Mouse (Mus musculus): Measurements from ENCODE around the gene BC037034. TPM values are rescaled to one million over a fixed set of nuclear protein-coding genes. Genes with fewer than 3 reads are reported as not detected.

The BC037034 gene
- polyA plus RNA-seq, 1 experiment from 2014 or later: 14.0 TPM

DNA sequence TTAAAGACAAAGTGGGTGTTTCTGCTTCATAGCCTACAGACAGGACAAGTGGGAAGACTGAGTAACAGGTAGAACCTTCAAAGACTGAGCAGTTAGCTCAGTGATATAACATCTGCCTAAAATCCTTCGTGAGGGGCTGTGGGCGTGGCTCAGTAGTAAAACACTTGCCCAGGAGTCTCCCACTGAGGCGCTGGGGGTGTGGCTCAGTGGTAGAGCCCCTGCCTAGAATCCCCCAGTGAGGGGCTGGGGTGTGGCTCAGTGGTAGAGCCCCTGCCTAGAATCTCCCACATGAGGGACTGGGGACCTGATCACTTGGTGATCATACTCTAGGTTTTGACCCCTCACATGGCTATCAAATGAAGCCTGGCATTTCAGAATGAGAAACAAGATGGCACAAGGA lies 5.8 kb downstream of the BC037034 start:
- 74% methylated on average over 3 of the region's 3 CpGs for WGBS
- no peaks in the 10 kb centered on the region for H3K9me3 ChIP-seq (ENCODE audit: control insufficient read depth, low read length)
- H3K27me3 ChIP-seq (replicated peaks; ENCODE audit: control insufficient read depth, insufficient read depth, low read length): no peaks in the 10 kb centered on the region
- no peak overlapping the region for H3K9ac ChIP-seq (replicated peaks; ENCODE audit: low read depth, low read length)
- no peak for ATAC-seq
- H3K36me3 ChIP-seq (ENCODE audit: control insufficient read depth, insufficient read depth): peaks cover 17% of the 10 kb centered on the region
- H3K4me3 ChIP-seq (replicated peaks; ENCODE audit: low read length): no peak overlapping the region
- no peak overlapping the region for H3K4me2 ChIP-seq (ENCODE audit: low read length)
- peaks cover 19% of the 10 kb centered on the region for H3K4me1 ChIP-seq (replicated peaks; ENCODE audit: control insufficient read depth, insufficient read depth, low read length)
- no peak overlapping the region for H3K27ac ChIP-seq (ENCODE audit: low read length)

GRCm38 (mm10) chr5:138257585-138257978 lies 6.3 kb downstream of the BC037034 start:
- H3K4me3 ChIP-seq (replicated peaks; ENCODE audit: low read length): no peak overlapping the region
- 93% methylated on average over 4 of the region's 4 CpGs for WGBS

GRCm38 (mm10) chr5:138256966-138257584 lies 6.8 kb downstream of the BC037034 start:
- Histone ChIP-seq H3K4me1 (replicated peaks; ENCODE audit: control insufficient read depth, insufficient read depth, low read length) (peaks cover 10% of the 10 kb centered on the region), H3K36me3 (ENCODE audit: control insufficient read depth, insufficient read depth) (peaks cover 17% of the 10 kb centered on the region), H3K4me2 (ENCODE audit: low read length) (no peak overlapping the region), H3K27ac (ENCODE audit: low read length) (no peak overlapping the region), H3K9me3 (ENCODE audit: control insufficient read depth, low read length) (no peaks in the 10 kb centered on the region), H3K9ac (replicated peaks; ENCODE audit: low read depth, low read length) (no peak overlapping the region), H3K27me3 (replicated peaks; ENCODE audit: control insufficient read depth, insufficient read depth, low read length) (no peaks in the 10 kb centered on the region), H3K4me3 (replicated peaks; ENCODE audit: low read length) (no peak overlapping the region)
- no peak for ATAC-seq
- WGBS: 91% methylated on average over 10 of the region's 10 CpGs

More at GRCm38 (mm10) chr5:138257585-138257978, 6.3 kb downstream of the BC037034 start:
- Histone ChIP-seq H3K4me1 (replicated peaks; ENCODE audit: control insufficient read depth, insufficient read depth, low read length) (peaks cover 14% of the 10 kb centered on the region), H3K4me2 (ENCODE audit: low read length) (no peak overlapping the region), H3K9ac (replicated peaks; ENCODE audit: low read depth, low read length) (no peak overlapping the region), H3K9me3 (ENCODE audit: control insufficient read depth, low read length) (no peaks in the 10 kb centered on the region), H3K36me3 (ENCODE audit: control insufficient read depth, insufficient read depth) (peaks cover 17% of the 10 kb centered on the region), H3K27ac (ENCODE audit: low read length) (no peak overlapping the region), H3K27me3 (replicated peaks; ENCODE audit: control insufficient read depth, insufficient read depth, low read length) (no peaks in the 10 kb centered on the region)
- no peak for ATAC-seq

DNA sequence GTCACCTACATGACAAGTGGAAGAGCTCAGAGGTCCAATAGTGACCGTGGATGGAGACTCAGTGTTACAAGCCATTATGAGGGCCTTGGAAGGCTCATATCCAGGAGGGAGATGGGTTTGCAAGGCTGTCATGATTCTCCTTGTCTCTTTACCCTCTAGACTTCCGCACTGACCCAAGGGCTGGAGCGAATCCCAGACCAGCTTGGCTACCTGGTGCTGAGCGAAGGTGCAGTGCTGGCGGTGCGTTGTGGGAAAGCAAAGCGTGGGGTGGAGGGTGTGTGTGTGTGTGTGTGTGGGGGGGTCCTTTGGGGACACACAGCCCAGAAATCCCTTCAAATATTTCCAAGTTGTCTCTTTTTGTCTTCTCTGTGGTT lies 7.8 kb downstream of the BC037034 start:
- Histone ChIP-seq H3K4me1 (replicated peaks; ENCODE audit: control insufficient read depth, insufficient read depth, low read length) (peaks cover 10% of the 10 kb centered on the region), H3K4me3 (replicated peaks; ENCODE audit: low read length) (peak overlapping the region; percentile 76), H3K36me3 (ENCODE audit: control insufficient read depth, insufficient read depth) (peaks cover 14% of the 10 kb centered on the region; the same call in 1 of the 2 replicates), H3K27me3 (replicated peaks; ENCODE audit: control insufficient read depth, insufficient read depth, low read length) (no peaks in the 10 kb centered on the region), H3K4me2 (ENCODE audit: low read length) (peak overlapping the region; percentile 93), H3K27ac (ENCODE audit: low read length) (peak overlapping the region; percentile 72), H3K9me3 (ENCODE audit: control insufficient read depth, low read length) (no peaks in the 10 kb centered on the region), H3K9ac (replicated peaks; ENCODE audit: low read depth, low read length) (peak overlapping the region; percentile 62)
- no peak for ATAC-seq
- WGBS: 16% methylated on average over 7 of the region's 7 CpGs

- peaks cover 14% of the 10 kb centered on the region; the same call in 1 of the 2 replicates for H3K36me3 ChIP-seq (ENCODE audit: control insufficient read depth, insufficient read depth)
- H3K4me3 ChIP-seq (replicated peaks; ENCODE audit: low read length): peak within 1 kb of the TSS; percentile 76
- WGBS: under 1% methylated on average over 38 of the region's 38 CpGs
These were observed 8.3 kb downstream of the BC037034 start, which contains the start of gene Lamtor4 for GRCm38 (mm10) chr5:138255353-138256093. TSS of gene Lamtor4 (plus strand) at chr5:138255482.

GRCm38 (mm10) chr5:138253061-138253460 lies 10.8 kb downstream of the BC037034 start:
- Histone ChIP-seq H3K36me3 (ENCODE audit: control insufficient read depth, insufficient read depth) (no peaks in the 10 kb centered on the region), H3K4me2 (ENCODE audit: low read length) (no peak overlapping the region), H3K9ac (replicated peaks; ENCODE audit: low read depth, low read length) (no peak overlapping the region), H3K4me3 (replicated peaks; ENCODE audit: low read length) (no peak overlapping the region), H3K9me3 (ENCODE audit: control insufficient read depth, low read length) (no peaks in the 10 kb centered on the region), H3K27ac (ENCODE audit: low read length) (no peak overlapping the region), H3K27me3 (replicated peaks; ENCODE audit: control insufficient read depth, insufficient read depth, low read length) (no peaks in the 10 kb centered on the region), H3K4me1 (replicated peaks; ENCODE audit: control insufficient read depth, insufficient read depth, low read length) (peaks cover 10% of the 10 kb centered on the region)
- no peak for ATAC-seq
- WGBS: 94% methylated on average over 3 of the region's 3 CpGs

More at GRCm38 (mm10) chr5:138255353-138256093, 8.3 kb downstream of the BC037034 start, which contains the start of gene Lamtor4:
- Histone ChIP-seq H3K27ac (ENCODE audit: low read length) (peak within 1 kb of the TSS; percentile 72), H3K4me2 (ENCODE audit: low read length) (peak within 1 kb of the TSS; percentile 93), H3K9me3 (ENCODE audit: control insufficient read depth, low read length) (no peaks in the 10 kb centered on the region), H3K4me1 (replicated peaks; ENCODE audit: control insufficient read depth, insufficient read depth, low read length) (peaks cover 10% of the 10 kb centered on the region), H3K9ac (replicated peaks; ENCODE audit: low read depth, low read length) (peak within 1 kb of the TSS; percentile 62), H3K27me3 (replicated peaks; ENCODE audit: control insufficient read depth, insufficient read depth, low read length) (no peaks in the 10 kb centered on the region)
- ATAC-seq: peak; percentile 100

DNA sequence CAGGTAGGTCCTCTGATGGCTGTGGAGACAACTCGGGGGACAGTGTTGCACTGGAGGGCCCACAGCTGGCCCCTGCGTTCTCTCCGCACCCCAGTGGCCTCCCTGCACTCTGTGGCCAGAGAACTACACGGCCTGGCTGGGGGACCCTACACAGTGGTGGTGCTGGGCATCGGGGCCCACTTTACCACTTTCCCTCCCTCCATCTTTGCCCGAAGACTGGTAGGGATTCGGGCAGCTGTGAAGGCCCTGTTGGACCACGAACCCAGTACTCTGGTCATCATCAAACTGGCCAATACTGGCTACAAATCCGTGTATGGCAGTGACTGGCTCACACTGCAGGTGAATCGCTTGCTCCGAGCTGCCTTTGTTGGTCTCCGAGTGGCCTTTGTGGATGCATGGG lies 12.7 kb downstream of the BC037034 start:
- 85% methylated on average over 12 of the region's 12 CpGs for WGBS
- Histone ChIP-seq H3K27me3 (replicated peaks; ENCODE audit: control insufficient read depth, insufficient read depth, low read length) (no peaks in the 10 kb centered on the region), H3K4me1 (replicated peaks; ENCODE audit: control insufficient read depth, insufficient read depth, low read length) (peaks cover 6% of the 10 kb centered on the region), H3K4me2 (ENCODE audit: low read length) (no peak overlapping the region), H3K9ac (replicated peaks; ENCODE audit: low read depth, low read length) (no peak overlapping the region), H3K9me3 (ENCODE audit: control insufficient read depth, low read length) (no peaks in the 10 kb centered on the region), H3K27ac (ENCODE audit: low read length) (no peak overlapping the region), H3K4me3 (replicated peaks; ENCODE audit: low read length) (no peak overlapping the region), H3K36me3 (ENCODE audit: control insufficient read depth, insufficient read depth) (no peaks in the 10 kb centered on the region)
- ATAC-seq: no peak

DNA sequence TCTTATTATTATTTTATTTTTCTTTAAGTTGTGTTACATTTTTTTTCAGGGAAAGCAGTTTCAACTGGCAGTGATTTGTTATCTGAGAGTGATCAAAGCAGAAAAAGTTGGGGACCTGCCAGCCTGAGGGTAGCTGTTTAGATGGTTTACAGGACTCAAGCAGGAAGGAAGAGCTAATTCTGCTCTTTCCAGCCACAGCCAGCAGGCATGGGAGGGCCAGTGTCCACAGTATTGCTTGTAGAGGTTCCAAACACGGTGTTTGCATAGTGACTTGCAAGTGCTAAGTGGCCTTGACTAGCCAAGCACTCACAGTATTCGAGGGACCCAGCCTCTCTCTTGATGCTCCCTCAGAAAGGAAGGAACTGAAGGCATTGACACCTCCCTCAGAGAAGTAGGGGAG lies 22.3 kb downstream of the BC037034 start:
- H3K27ac ChIP-seq (ENCODE audit: low read length): no peak overlapping the region
- no peaks in the 10 kb centered on the region for H3K36me3 ChIP-seq (ENCODE audit: control insufficient read depth, insufficient read depth)
- H3K4me2 ChIP-seq (ENCODE audit: low read length): no peak overlapping the region
- no peaks in the 10 kb centered on the region for H3K4me1 ChIP-seq (replicated peaks; ENCODE audit: control insufficient read depth, insufficient read depth, low read length)
- ATAC-seq: no peak
- no peaks in the 10 kb centered on the region for H3K9me3 ChIP-seq (ENCODE audit: control insufficient read depth, low read length)
- no peaks in the 10 kb centered on the region for H3K27me3 ChIP-seq (replicated peaks; ENCODE audit: control insufficient read depth, insufficient read depth, low read length)
- no peak overlapping the region for H3K4me3 ChIP-seq (replicated peaks; ENCODE audit: low read length)
- 56% methylated on average over 2 of the region's 2 CpGs for WGBS
- no peak overlapping the region for H3K9ac ChIP-seq (replicated peaks; ENCODE audit: low read depth, low read length)

GRCm38 (mm10) chr5:138234224-138234623 lies 29.6 kb downstream of the BC037034 start:
- no peaks in the 10 kb centered on the region for H3K27me3 ChIP-seq (replicated peaks; ENCODE audit: control insufficient read depth, insufficient read depth, low read length)
- no peak overlapping the region for H3K9ac ChIP-seq (replicated peaks; ENCODE audit: low read depth, low read length)
- no peak overlapping the region for H3K27ac ChIP-seq (ENCODE audit: low read length)
- no peaks in the 10 kb centered on the region for H3K36me3 ChIP-seq (ENCODE audit: control insufficient read depth, insufficient read depth)
- H3K4me1 ChIP-seq (replicated peaks; ENCODE audit: control insufficient read depth, insufficient read depth, low read length): no peaks in the 10 kb centered on the region
- H3K9me3 ChIP-seq (ENCODE audit: control insufficient read depth, low read length): no peaks in the 10 kb centered on the region
- no peak for ATAC-seq
- H3K4me2 ChIP-seq (ENCODE audit: low read length): no peak overlapping the region
- H3K4me3 ChIP-seq (replicated peaks; ENCODE audit: low read length): no peak overlapping the region
